Mouse (Mus musculus): ENCODE results near the gene Pde10a.

GRCm38 (mm10) chr17:8923727-8924126, 398.6 kb downstream of the Pde10a start:
- TF ChIP-seq CTCF (conservative IDR thresholded peaks at IDR 0.05; ENCODE audit: low read length) (no peak), POU5F1 (IDR thresholded peaks at IDR 0.05; ENCODE audit: borderline replicate concordance, low read length) (no peak), NANOG (IDR thresholded peaks at IDR 0.05; ENCODE audit: borderline replicate concordance, low read length) (no peak)
